ENCODE assay signal across 13 mouse cellular contexts in the genomic region with DNA sequence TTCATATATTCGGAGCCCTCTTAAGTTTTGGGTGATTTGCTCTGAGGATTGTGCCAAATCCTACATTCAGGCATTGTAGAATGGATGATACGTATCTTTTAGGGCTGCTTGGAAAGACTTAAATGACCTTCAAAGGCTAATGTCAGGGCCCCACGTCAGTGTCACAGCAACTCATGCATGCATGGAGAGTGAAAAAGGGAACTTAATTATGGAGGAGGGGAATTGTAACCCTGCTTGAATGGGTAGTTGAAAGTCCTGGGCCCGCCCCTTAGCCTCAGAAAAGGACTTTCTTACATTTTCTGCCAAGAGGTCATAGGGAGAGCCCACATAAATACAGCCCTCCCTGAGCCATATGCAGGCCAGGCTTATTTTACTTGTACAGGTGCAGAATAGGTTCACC. TPM values are rescaled to one million over a fixed set of nuclear protein-coding genes. Genes with fewer than 3 reads are reported as not detected.
DNase-seq lines count a peak whose midpoint lies in the region; ATAC-seq and TF ChIP-seq lines count a peak whose summit lies in the region.
"Had no signal": no experiment of that assay in that cellular context is flagged by ENCODE, and none has a peak within 500 bp of the region (broad histone marks: within the 10 kb centered on the region; RNA-seq: fewer than 3 reads in every experiment).

No protein-coding gene starts in this region.

- peaks cover 24% of the 10 kb centered on the region for H3K4me1 ChIP-seq in kidney, postnatal 0 days (replicated peaks; ENCODE audit: insufficient read depth, low read length)
- H3K4me1 ChIP-seq in G1E (ENCODE audit: insufficient read depth, low read depth, low read length): peaks cover 31% of the 10 kb centered on the region
- H3K4me1 ChIP-seq in midbrain, embryonic 15.5 days: peaks cover 5% of the 10 kb centered on the region; the same call in 1 of the 2 replicates

- H3K4me2 ChIP-seq in kidney, postnatal 0 days (ENCODE audit: low read length): no peak overlapping the region
- no peak overlapping the region for H3K4me2 ChIP-seq in midbrain, embryonic 15.5 days
- H3K4me2 ChIP-seq: heart, embryonic 12.5 days; limb, embryonic 13.5 days; neural tube, embryonic 12.5 days had no signal

- no peak for TF ChIP-seq CTCF in kidney, postnatal 0 days (IDR thresholded peaks at IDR 0.05; ENCODE audit: low read depth)
- no peak for TF ChIP-seq CTCF in G1E (IDR thresholded peaks at IDR 0.05; ENCODE audit: low read depth, low read length)

- 0 out of 2 replicates have a peak overlapping the region, but pooled peaks have one; percentile 5 for H3K27ac ChIP-seq in kidney, postnatal 0 days
- H3K27ac ChIP-seq in midbrain, embryonic 15.5 days: no peak overlapping the region
- H3K27ac ChIP-seq: limb, embryonic 13.5 days; neural tube, embryonic 12.5 days had no signal

- no peaks in the 10 kb centered on the region for H3K36me3 ChIP-seq in kidney, postnatal 0 days (ENCODE audit: insufficient read depth, low read length)
- peaks cover 52% of the 10 kb centered on the region for H3K36me3 ChIP-seq in G1E (replicated peaks)
- no peaks in the 10 kb centered on the region for H3K36me3 ChIP-seq in midbrain, embryonic 15.5 days (replicated peaks)
- H3K36me3 ChIP-seq: neural tube, embryonic 12.5 days had no signal

- no peak for DNase-seq in kidney, postnatal 0 days (ENCODE audit: low spot score)
- DNase-seq in kidney, adult 11 months: no peak
- peak; percentile 70 for DNase-seq in G1E (ENCODE audit: low spot score)
- peak; percentile 29 for DNase-seq in adrenal gland, postnatal 25 days
- DNase-seq in urinary bladder, postnatal 14 days (ENCODE audit: low spot score): no peak

- ATAC-seq in kidney, postnatal 0 days (replicated peaks; ENCODE audit: low FRiP score, low read depth): no peak
- ATAC-seq in G1E (ENCODE audit: extremely low read depth, insufficient number of reproducible peaks, low FRiP score, poor library complexity, severe bottlenecking): no peak
- peak; percentile 84 for ATAC-seq in monocyte, adult 5-6 weeks (replicated peaks; ENCODE audit: insufficient number of reproducible peaks, low FRiP score, low TSS enrichment, poor library complexity, severe bottlenecking)
- no peak for ATAC-seq in midbrain, embryonic 15.5 days (replicated peaks)
- ATAC-seq: Patski had no signal

- no peak overlapping the region for H3K9ac ChIP-seq in kidney, postnatal 0 days (ENCODE audit: low read depth, low read length)
- H3K9ac ChIP-seq in midbrain, embryonic 15.5 days: no peak overlapping the region
- H3K9ac ChIP-seq: heart, embryonic 12.5 days; limb, embryonic 13.5 days; neural tube, embryonic 12.5 days had no signal

- no peaks in the 10 kb centered on the region for H3K9me3 ChIP-seq in kidney, postnatal 0 days (replicated peaks; ENCODE audit: low read length)
- H3K9me3 ChIP-seq in G1E (replicated peaks): no peaks in the 10 kb centered on the region
- no peaks in the 10 kb centered on the region for H3K9me3 ChIP-seq in midbrain, embryonic 15.5 days
- H3K9me3 ChIP-seq: heart, embryonic 12.5 days; limb, embryonic 13.5 days; neural tube, embryonic 12.5 days had no signal

- H3K27me3 ChIP-seq in kidney, postnatal 0 days (ENCODE audit: insufficient read depth, low read length): no peaks in the 10 kb centered on the region
- no peaks in the 10 kb centered on the region for H3K27me3 ChIP-seq in G1E (ENCODE audit: insufficient read depth, low read length)
- H3K27me3 ChIP-seq in midbrain, embryonic 15.5 days (replicated peaks): no peaks in the 10 kb centered on the region
- H3K27me3 ChIP-seq: heart, embryonic 12.5 days; limb, embryonic 13.5 days; neural tube, embryonic 12.5 days; Patski had no signal

- no peak overlapping the region for H3K4me3 ChIP-seq in kidney, postnatal 0 days (replicated peaks; ENCODE audit: low read depth, low read length)
- H3K4me3 ChIP-seq in G1E (ENCODE audit: low read depth, low read length): no peak overlapping the region
- H3K4me3 ChIP-seq in midbrain, embryonic 15.5 days: no peak overlapping the region
- H3K4me3 ChIP-seq: heart, embryonic 12.5 days; limb, embryonic 13.5 days; neural tube, embryonic 12.5 days had no signal

- 55% methylated on average over 4 of the region's 4 CpGs for WGBS in kidney, postnatal 0 days
- WGBS in midbrain, embryonic 15.5 days: 43% methylated on average over 4 of the region's 4 CpGs

RNA-seq across cellular contexts. Expression of a gene that starts 29.3 kb away (rescaled TPM):
- 98.8 and 113 TPM in 2 replicates for polyA plus RNA-seq in kidney, postnatal 0 days (2015; fragmentation: Nextera tagmentation; extraction: Ambion mirVana)
- 127 and 152 TPM in 2 replicates for total RNA-seq in G1E (2014; fragmentation: Nextera tagmentation)
- 8.2 and 12.1 TPM in 2 replicates for total RNA-seq in G1E (2017)
- 54.9 and 58.3 TPM in 2 replicates for polyA plus RNA-seq in G1E (2012)
- 107 and 137 TPM in 2 replicates for total RNA-seq in adrenal gland, postnatal 25 days (2021)
- total RNA-seq in monocyte, adult 5-6 weeks (2017): 66.9 to 107 TPM (median 85.9 TPM) in 3 replicates
- polyA plus RNA-seq in midbrain, embryonic 15.5 days (2015; fragmentation: Nextera tagmentation; extraction: Ambion mirVana): 27.4 and 27.7 TPM in 2 replicates

RNA-seq across cellular contexts. Expression of a gene that starts 52.3 kb away (rescaled TPM):
- 19.1 and 19.6 TPM in 2 replicates for polyA plus RNA-seq in kidney, postnatal 0 days (2015; fragmentation: Nextera tagmentation; extraction: Ambion mirVana)
- total RNA-seq in G1E (2014; fragmentation: Nextera tagmentation) (not detected in 2 replicates), G1E (2017) (not detected in 2 replicates)
- not detected in 2 replicates for polyA plus RNA-seq in G1E (2012)
- 1.4 and 1.5 TPM in 2 replicates for total RNA-seq in adrenal gland, postnatal 25 days (2021)
- total RNA-seq in monocyte, adult 5-6 weeks (2017): not detected in 3 replicates
- polyA plus RNA-seq in midbrain, embryonic 15.5 days (2015; fragmentation: Nextera tagmentation; extraction: Ambion mirVana): 3.0 and 5.0 TPM in 2 replicates
- total RNA-seq: megakaryocyte-erythroid progenitor cell, adult 5-6 weeks had no signal

RNA-seq across cellular contexts. Expression of a gene that starts 52.7 kb away (rescaled TPM):
- polyA plus RNA-seq in kidney, postnatal 0 days (2015; fragmentation: Nextera tagmentation; extraction: Ambion mirVana): 0.11 and 0.54 TPM in 2 replicates
- total RNA-seq in G1E (2014; fragmentation: Nextera tagmentation): 0.58 TPM in 1 of 2 replicates, not detected in the other
- total RNA-seq in G1E (2017): 0.06 and 0.16 TPM in 2 replicates
- 0.02 and 0.10 TPM in 2 replicates for polyA plus RNA-seq in G1E (2012)
- not detected in 2 replicates for total RNA-seq in adrenal gland, postnatal 25 days (2021)
- total RNA-seq in monocyte, adult 5-6 weeks (2017): not detected in 3 replicates
- polyA plus RNA-seq in midbrain, embryonic 15.5 days (2015; fragmentation: Nextera tagmentation; extraction: Ambion mirVana): 1.3 and 2.0 TPM in 2 replicates
- total RNA-seq: megakaryocyte-erythroid progenitor cell, adult 5-6 weeks had no signal
- polyA plus RNA-seq: intestine, embryonic 14.5 days had no signal

Comparison
In these comparisons a context has a peak if more than half of its experiments do, and no peak if none do; other contexts are left out.
1. DNase-seq: peak in G1E (single experiment) and adrenal gland, postnatal 25 days (single experiment); none in kidney, postnatal 0 days (single experiment), kidney, adult 11 months (single experiment) and urinary bladder, postnatal 14 days (single experiment).